Mouse (Mus musculus) MN1 (cell line): ENCODE results near the gene Phlpp1.

Experiments
- DNase-seq: peaks from one replicate; pipeline ENCODE4 v3.0.0-alpha.2; 2016; ENCODE audit warnings: low spot score

The Phlpp1 gene

DNA sequence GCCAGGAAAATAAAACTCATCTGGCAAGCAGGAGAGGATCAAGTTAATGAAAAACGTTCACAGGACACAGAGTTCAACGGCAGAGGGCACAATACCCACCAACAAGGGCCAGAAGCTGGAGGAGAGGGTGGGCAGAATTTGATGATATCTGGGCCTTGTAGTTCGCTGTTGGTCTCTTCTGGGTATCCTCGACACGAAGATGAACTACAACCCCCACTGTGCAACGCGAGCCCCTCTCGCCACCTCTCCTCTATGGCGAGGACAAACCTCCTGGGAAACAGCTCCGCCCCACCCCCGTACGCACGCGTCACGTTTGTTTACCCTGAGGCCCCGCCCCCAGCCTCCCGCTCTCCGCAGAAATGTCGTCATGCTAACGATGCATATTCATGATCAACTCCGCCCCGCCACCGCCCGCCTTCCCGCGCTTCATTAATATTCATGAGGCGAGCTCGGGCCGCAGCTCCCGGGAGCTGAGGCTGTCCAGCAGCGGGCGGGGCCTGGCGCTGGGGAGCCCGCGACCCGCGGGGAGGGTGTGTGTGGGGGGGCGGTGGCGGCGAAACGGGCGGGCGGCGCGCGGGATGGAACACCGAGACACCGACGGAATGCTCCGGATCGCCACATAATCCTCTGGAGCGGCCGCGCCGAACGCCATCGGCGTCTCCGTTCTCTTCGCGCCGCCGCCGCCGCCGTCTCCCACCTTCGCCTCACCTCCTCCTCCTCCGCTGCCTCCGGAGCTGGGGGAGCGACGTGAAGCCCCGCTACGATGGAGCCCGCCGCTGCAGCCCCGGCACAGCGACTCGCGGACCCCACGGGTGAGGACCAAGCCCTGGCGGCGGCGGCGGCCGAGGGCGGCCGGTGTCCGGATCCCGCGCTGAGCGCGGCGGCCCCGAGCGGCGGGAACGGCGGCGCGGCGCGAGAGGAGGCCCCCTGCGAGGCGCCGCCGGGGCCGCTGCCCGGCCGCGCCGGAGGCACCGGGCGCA lies at the start of gene Phlpp1:
Phlpp1 (plus strand) TSS at position 512 of the 980 bp plus-strand sequence.
- peak; percentile 100 for DNase-seq

GRCm38 (mm10) chr1:106126601-106127000 lies 45.0 kb upstream of the Phlpp1 start:
- no peak for DNase-seq

GRCm38 (mm10) chr1:106131697-106132349 lies 39.7 kb upstream of the Phlpp1 start:
- DNase-seq: no peak

GRCm38 (mm10) chr1:106132350-106132700 lies 39.2 kb upstream of the Phlpp1 start:
- no peak for DNase-seq

DNA sequence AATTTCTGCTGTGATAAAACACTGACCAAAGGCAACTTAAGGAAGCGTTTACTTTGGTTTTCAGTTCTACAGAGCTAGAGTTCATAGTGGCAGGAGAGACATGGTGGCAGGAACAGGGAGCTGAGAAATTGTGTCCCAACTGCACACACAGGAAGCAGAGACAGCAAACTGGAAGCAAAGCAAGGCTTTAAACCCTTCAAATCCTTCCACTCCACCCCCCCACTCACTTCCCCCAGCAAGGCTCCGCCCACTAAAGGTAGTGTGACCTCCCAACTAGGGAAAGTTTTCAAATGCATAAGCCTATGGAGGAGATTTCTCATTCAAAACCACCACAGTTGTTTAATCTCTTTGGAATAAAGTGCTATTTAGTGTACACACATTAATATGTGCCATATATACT lies 32.9 kb upstream of the Phlpp1 start:
- no peak for DNase-seq

DNA sequence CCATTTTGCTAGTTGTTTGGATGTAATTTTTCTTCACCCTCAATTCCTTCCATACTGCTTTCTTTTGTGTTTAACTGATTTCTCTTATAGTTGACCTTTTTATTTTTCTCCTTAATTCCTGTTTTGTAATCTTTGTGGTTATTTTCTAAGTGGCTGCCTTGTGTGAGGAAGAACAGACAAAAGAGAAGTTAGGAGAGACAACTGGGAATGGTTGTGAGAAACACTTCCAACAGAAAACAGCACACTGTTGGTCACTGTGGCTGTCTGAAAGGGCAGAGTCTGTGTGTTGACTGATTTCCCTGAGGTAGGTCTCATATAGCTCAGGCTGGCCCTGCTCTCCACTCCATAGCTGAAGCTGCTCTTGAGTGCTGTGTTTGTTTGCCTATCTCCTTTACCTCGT lies 32.4 kb upstream of the Phlpp1 start:
- DNase-seq: no peak

- DNase-seq: no peak
These were observed 29.5 kb upstream of the Phlpp1 start for GRCm38 (mm10) chr1:106142010-106142409.

- no peak for DNase-seq
These were observed 27.0 kb upstream of the Phlpp1 start for GRCm38 (mm10) chr1:106144534-106144933.

GRCm38 (mm10) chr1:106145055-106145454 lies 26.5 kb upstream of the Phlpp1 start:
- DNase-seq: no peak

GRCm38 (mm10) chr1:106145565-106146190 lies 25.9 kb upstream of the Phlpp1 start:
- no peak for DNase-seq

DNA sequence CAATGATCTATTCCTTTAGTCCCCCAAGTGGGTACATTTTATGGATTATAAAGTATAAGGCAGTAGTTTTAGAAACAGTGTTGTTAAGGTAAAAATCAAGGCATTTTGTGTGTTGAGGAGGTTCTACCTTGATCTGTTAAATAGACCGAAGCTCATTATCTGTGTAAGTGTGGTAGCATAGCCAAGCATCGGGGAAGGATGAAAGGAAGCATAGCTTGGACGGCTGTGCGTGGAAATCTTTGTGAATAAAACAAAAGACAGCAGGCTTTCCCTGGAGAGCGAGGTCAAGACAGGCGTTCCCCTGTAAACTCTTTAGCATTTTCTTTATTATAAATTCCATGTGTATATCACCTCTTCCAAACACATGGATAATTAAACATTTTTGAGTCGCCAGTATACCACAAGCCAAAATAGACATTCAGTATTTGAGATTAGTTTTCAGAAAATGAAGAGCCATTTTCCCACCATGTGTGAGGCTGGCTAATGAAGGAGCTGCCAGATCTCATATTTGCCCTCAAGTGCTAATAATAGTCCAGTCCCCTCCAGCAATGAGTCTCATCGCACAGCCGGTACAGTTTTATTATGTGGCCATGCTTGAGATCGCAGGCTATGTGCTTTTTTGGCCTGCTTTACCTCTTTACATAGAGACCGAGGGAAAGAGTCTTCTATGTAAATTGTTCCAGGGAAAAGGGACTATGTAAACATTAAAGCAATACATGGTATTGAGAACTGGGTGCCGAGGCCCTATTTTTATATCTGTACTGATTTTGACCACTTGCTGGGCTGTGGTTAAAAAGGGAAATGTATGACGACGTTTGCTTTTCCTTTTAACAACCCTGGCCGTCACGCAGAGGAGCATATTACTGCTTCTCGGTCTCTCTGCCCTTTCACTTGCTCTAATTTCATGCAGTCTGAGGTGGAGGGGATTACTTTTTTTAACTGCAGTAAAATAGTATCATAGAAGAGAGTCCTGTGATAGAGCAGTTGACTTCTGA lies 22.9 kb upstream of the Phlpp1 start:
- no peak for DNase-seq

DNA sequence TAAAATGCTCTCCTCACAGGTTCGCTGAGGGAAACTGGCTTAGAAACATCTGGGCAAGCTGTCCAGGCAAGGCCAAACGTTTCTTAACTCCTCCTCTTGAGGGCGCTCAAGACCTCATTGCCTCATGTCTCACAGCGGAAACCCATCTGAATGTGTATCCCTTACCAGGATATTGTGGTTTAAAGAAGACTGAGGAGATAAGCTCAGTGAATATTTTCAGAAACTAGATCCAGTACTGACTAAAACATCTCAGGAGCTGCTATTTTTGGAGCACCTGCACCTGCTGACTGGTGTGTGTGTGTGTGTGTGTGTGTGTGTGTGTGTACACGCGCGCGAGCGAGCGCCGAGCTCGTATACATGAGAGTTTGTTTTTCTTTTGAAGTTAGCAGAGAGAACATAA lies 19.7 kb upstream of the Phlpp1 start:
- no peak for DNase-seq

DNA sequence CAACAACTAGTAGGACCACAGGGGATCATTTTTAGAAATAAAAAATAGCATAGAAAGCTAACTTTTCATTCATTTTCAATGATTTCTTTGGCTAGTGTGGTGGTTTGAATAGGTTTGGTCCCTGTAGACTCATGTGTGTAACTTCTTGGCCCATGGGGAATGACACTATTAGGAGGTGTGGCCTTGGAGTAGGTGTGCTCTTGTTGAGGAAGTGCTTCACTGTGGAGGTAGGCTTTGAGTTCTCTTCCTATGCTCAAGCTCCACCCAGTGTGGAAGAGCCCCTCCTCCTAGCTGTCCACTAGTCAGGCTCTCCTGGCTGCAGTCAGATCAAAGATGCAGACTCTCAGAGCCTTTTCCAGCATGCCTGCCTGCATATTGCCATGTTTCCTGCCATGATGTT lies 18.8 kb upstream of the Phlpp1 start:
- no peak for DNase-seq

- DNase-seq: no peak
These were observed 17.0 kb upstream of the Phlpp1 start for GRCm38 (mm10) chr1:106154590-106154989.

GRCm38 (mm10) chr1:106155087-106155567 lies 16.4 kb upstream of the Phlpp1 start:
- no peak for DNase-seq

DNA sequence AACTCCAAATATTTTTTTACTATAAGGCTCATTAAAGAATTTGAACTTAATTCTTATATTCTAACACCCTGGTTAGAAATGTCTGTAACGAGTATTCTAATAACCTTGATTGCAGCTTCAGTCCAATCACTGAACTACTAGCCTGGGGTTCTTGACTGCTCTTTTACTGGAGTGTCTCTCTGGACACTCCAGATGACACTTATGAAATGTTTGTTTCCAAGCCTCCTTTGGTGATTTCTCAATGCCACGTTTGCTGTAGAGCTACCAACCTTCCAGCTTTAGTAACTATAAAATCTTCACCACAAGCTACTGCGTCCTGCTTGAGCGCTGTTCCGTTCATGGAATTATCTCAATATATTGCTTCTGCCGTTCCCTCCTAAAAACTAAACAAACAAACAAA lies 15.8 kb upstream of the Phlpp1 start:
- no peak for DNase-seq

DNA sequence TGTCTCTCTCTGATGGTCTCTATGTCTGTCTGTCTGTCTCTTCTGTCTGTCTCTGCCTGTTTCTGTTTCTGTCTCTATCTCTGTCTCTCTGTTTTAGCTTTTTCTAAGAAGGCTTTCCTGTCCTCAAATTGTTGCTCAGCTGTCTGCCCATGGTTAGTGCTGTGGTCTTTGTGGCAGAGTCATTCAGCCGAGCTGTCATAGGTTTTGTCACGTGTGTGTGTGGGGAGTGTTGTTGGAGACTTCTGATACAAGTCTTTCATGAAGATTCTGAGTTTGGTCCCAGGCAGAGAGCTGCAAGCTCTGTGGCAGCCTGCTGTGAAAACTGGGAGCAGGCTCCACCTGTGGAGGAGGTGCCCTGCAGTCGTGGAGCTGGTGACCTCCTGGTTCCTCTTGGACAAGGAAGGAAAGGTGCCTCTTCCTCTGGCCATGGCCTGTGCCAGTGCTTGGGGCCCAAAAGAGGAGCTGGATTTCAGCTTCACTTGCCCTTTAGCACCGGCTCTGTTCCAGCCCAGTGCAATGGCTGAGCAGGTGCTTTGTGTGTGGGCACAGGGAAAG lies 13.5 kb upstream of the Phlpp1 start:
- DNase-seq: no peak

- DNase-seq: no peak
These were observed 11.9 kb upstream of the Phlpp1 start for GRCm38 (mm10) chr1:106159667-106160066.

GRCm38 (mm10) chr1:106160916-106161315 lies 10.6 kb upstream of the Phlpp1 start:
- DNase-seq: no peak

GRCm38 (mm10) chr1:106162581-106162980 lies 9.0 kb upstream of the Phlpp1 start:
- no peak for DNase-seq

DNA sequence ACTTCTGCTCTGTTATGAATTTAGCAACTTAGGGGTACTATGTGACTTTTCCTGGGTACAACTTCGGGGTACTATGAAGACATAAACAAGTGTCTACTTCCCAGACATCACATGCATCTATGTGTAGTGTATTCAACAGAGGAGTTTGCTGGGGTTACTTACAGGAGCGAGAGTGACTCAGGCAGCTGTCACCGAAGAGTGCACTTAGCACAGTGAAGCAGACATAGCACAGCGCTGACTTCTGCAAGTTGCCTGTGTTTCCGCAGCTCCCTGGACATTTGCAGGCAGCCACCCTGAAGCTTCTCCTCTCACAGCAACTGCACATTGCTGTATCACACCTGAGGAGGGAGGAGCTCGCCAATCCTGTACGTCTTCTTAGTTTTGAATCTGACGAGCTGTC lies 8.2 kb upstream of the Phlpp1 start:
- no peak for DNase-seq
